Mouse (Mus musculus): ENCODE measurements around the gene Susd1. TPM values are rescaled to one million over a fixed set of nuclear protein-coding genes. Genes with fewer than 3 reads are reported as not detected.
A peak's percentile ranks its signal among the peaks of the same experiment; 100 is the strongest.

Susd1 gene
- total and polyA plus RNA-seq, 3 experiments: 1.6 to 6.1 (median 4.1) TPM

DNA sequence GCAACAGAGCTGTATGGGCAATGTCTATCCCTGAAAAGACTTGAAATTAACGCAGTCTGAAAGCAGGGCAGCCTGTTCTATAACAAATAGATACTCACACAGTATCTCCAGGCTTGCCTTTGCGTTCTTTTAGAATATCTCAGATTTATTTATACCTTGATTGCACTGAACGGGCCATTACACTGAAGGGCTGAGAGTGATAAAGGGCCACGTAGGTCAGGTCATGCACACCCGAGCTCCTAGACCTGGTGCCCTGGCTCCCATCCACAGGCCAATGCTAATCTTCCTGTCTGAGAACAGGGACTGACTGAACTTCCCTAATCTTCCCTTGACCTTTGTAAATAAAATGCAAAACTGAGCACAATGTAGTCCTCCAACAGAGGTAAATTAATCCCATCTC lies 106.3 kb downstream of the Susd1 start (continued):
- TF ChIP-seq SIN3A (IDR thresholded peaks at IDR 0.05; ENCODE audit: low read length): no peak
- no peak for TF ChIP-seq NELFE (IDR thresholded peaks at IDR 0.05; ENCODE audit: low read depth, low read length)

DNA sequence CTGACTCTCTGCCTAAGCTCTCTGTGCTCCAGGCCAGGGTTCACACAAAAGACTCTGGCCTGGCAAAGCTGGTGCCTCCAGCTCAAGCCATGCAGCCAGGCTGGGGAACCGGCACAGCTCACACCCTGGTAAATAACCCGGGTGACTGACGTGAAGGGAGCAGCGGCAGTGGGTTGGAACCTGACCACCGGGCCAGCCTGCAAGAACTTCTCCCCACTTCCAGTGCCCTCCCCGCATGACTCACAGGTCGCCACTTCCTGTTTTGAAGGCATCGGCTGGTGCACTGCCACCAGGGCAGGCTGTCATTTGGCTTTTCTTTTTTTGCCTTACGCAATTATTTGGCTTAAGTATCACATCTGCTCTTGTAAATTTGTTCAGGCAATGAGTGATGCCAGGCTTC lies 106.8 kb downstream of the Susd1 start:
- peak overlapping the region; percentile 72 for H3K4me2 ChIP-seq (ENCODE audit: insufficient read depth, low read depth, poor library complexity, severe bottlenecking)
- dilution Hi-C loops (cut with MboI; ENCODE audit: extremely low pct_ligation_motif_present, extremely low pct_unique_long_range_greater_than_20kb, low sequenced_read_pairs): no loop called here
- peak; percentile 64 for TF ChIP-seq BHLHE40 (IDR thresholded peaks at IDR 0.05; ENCODE audit: low read depth, low read length)
- TF ChIP-seq MEF2A (IDR thresholded peaks at IDR 0.05; ENCODE audit: borderline replicate concordance, low read depth, low read length): peak; percentile 63; the same call in 1 of the 2 replicates
- TF ChIP-seq NRF1 (IDR thresholded peaks at IDR 0.05; ENCODE audit: low read depth, low read length): no peak
- TF ChIP-seq EP300 (IDR thresholded peaks at IDR 0.05; ENCODE audit: low read length): peak; percentile 80
- 0 out of 2 replicates have a peak, but pooled peaks have one; percentile 28 for TF ChIP-seq HCFC1 (IDR thresholded peaks at IDR 0.05; ENCODE audit: low read depth, low read length)
- 0 out of 2 replicates have a peak, but pooled peaks have one; percentile 35 for TF ChIP-seq TCF12 (IDR thresholded peaks at IDR 0.05; ENCODE audit: low read depth, low read length)
- TF ChIP-seq POLR2A (IDR thresholded peaks at IDR 0.05; ENCODE audit: low read depth, low read length): peak; percentile 48; the same call in 1 of the 2 replicates
- TF ChIP-seq MAX (IDR thresholded peaks at IDR 0.05; ENCODE audit: low read length): peak; percentile 44; the same call in 1 of the 2 replicates
- TF ChIP-seq JUN (IDR thresholded peaks at IDR 0.05; ENCODE audit: insufficient read depth, low read depth, low read length): peak; percentile 54; the same call in 1 of the 2 replicates
- peak; percentile 59 for TF ChIP-seq ETS1 (conservative IDR thresholded peaks at IDR 0.05; ENCODE audit: low read depth, low read length)
- peak; percentile 39 for TF ChIP-seq JUND (conservative IDR thresholded peaks at IDR 0.05; ENCODE audit: low read depth, low read length)
- no peak for TF ChIP-seq CHD1 (IDR thresholded peaks at IDR 0.05; ENCODE audit: low read depth, low read length)
- no peak for TF ChIP-seq PAX5 (IDR thresholded peaks at IDR 0.05; ENCODE audit: low read length)
- TF ChIP-seq MYC (IDR thresholded peaks at IDR 0.05; ENCODE audit: low read depth, low read length): peak; percentile 57; the same call in 1 of the 2 replicates
- 0 out of 2 replicates have a peak, but pooled peaks have one; percentile 14 for TF ChIP-seq ZNF384 (IDR thresholded peaks at IDR 0.05; ENCODE audit: low read depth, low read length)
- peak; percentile 86 for TF ChIP-seq IRF4 (IDR thresholded peaks at IDR 0.05; ENCODE audit: low read depth, low read length)
- TF ChIP-seq MAZ (IDR thresholded peaks at IDR 0.05; ENCODE audit: low read depth, low read length): peak; percentile 81
- no peak for TF ChIP-seq RCOR1 (conservative IDR thresholded peaks at IDR 0.05; ENCODE audit: low read depth, low read length)
- TF ChIP-seq SIN3A (IDR thresholded peaks at IDR 0.05; ENCODE audit: low read length): peak; percentile 48; the same call in 1 of the 2 replicates
- TF ChIP-seq ELF1 (IDR thresholded peaks at IDR 0.05; ENCODE audit: low read depth, low read length): peak; percentile 89
- no peak for TF ChIP-seq USF1 (IDR thresholded peaks at IDR 0.05; ENCODE audit: low read depth, low read length)
- H3K4me1 ChIP-seq (ENCODE audit: control insufficient read depth in 1 of 2, insufficient read depth in 2 of 2): peaks cover 11 to 59% of the 10 kb centered on the region in 2 experiments
- peak; percentile 85 for DNase-seq (ENCODE audit: extremely low read depth)
- peak overlapping the region; percentile 70; the same call in 1 of the 2 replicates for H3K27ac ChIP-seq (ENCODE audit: insufficient read depth, low read depth)
- H3K27me3 ChIP-seq (replicated peaks): no peaks in the 10 kb centered on the region
- H3K9me3 ChIP-seq (replicated peaks; ENCODE audit: low read length): no peaks in the 10 kb centered on the region
- no peaks in the 10 kb centered on the region for H3K79me2 ChIP-seq (replicated peaks; ENCODE audit: control insufficient read depth, extremely low read depth, insufficient read depth, poor library complexity, severe bottlenecking)
- in situ Hi-C loops (cut with MboI; ENCODE audit: low pct_ligation_motif_present, low pct_unique_long_range_greater_than_20kb, low sequenced_read_pairs): loop anchor here (5.0 to 25.0 kb wide), 3 partner anchors 44 to 219 kb away; partner anchors contain the start of gene Ugcg
- peak overlapping the region in 1 of 3 experiments; percentile 21 for H3K4me3 ChIP-seq (replicated peaks in 1 of 3; ENCODE audit: low read depth in 2 of 3, low read length in 2 of 3, poor library complexity in 1 of 3)
- no peaks in the 10 kb centered on the region for H3K36me3 ChIP-seq (replicated peaks in 1 of 2; ENCODE audit: control insufficient read depth in 1 of 2, insufficient read depth in 1 of 2, low read length in 1 of 2)
- peak overlapping the region; percentile 37; the same call in 1 of the 2 replicates for H3K9ac ChIP-seq (ENCODE audit: insufficient read depth, low read depth)
